Mouse (Mus musculus) B cell, adult 2 months (primary cell): ENCODE results near the gene Ephb1.

ENCODE experiments used
- DNase-seq, 2 experiments: peaks; one replicate each; pipeline ENCODE4 v3.0.0; 2022

Gene Ephb1

DNA sequence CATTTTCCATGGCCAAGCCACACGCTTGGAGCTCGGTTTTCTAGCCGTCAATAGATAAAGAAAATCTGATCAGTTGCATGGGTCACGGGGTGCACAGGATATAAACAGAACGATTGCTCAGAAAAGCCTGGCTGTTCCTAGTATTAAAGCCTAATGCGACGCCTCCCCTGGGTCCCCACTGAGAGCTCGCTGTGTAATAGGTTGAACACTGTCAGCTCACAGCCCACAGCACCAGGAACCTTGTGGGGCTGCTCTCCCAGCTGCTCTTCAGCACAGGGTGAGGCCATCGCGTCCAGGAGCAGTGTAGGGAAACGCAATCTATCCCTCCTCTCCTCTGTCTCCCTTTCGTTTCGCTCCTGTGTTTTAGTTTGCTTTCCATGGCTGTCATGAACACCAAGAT lies 50.6 kb downstream of the Ephb1 start:
- DNase-seq: no peak

DNA sequence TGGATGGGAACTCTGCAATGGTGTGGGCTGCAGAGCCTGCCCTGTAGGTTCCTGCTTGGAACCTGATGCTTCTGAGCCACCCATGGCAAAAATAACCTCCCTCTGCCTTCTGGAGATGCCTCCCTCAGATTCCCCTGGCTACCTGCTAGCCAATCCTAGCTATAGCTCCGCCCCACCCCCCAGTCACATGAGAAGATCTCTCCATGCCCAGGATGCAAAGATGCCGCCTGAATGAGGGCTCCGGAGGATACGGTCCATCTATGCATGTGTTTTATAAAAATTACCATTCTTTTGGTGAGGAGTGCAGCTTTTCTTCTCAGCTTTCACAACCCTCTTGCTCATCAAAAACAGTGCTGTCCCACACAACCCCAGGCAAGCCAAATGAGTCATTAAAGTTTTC lies 53.5 kb downstream of the Ephb1 start:
- DNase-seq: no peak

DNA sequence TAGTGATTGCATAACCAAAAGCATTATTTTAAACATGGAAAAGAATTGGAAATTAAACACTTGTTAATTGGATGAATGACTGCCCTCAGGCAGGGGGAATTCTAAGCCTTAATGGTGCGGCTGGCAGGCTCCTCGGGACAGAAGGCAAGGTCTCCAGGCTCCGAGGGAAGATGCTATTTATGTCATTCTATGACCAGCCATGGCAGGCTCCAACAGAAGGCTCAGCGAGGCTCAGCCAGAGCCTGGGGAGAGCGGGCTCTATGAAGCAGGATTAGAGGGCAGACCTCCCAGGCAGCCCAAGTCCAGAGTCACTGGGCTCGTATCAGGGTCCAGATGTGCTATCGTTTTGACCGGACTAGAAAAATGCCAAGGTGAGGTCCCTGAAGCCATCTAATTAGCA lies 55.8 kb downstream of the Ephb1 start:
- DNase-seq: no peak

DNA sequence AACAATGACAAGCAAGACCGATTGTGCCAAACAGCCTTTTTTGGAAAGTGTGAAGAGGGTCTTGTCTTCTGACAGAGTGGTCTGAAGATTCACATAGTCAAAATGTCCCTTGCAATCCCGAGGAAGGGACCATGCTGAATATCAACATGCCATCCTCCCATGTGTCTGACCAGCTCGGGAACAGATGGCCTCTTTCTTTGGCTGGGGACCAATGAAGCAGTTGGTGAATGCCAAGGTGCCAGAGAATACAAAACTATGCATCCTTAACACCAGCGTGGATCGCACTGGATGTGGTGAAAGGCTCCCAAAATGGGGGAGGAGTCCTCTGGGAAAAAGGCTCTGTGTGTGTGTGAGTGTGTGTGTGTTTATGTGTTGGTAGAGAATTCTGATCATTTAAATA lies 56.5 kb downstream of the Ephb1 start:
- DNase-seq: no peak

DNA sequence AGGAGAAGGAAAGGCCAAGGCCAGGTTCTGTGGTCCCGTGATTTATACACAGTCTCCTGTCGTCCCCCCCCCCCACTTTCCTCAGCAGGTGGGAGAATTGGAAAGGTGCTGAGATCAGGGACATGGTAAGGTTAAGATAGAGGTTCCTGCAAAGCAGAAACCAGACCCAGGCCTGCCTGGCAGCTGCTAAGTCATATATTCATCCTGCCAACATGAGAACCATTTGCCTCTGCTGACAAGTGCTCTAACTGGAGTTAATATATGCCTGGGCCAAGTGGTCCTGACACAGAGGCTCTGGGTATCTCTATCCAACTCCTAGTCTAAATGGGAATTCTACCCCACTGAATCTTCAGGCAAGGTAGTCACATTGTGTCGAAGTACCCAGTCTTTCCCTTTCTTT lies 57.3 kb downstream of the Ephb1 start:
- no peak for DNase-seq

DNA sequence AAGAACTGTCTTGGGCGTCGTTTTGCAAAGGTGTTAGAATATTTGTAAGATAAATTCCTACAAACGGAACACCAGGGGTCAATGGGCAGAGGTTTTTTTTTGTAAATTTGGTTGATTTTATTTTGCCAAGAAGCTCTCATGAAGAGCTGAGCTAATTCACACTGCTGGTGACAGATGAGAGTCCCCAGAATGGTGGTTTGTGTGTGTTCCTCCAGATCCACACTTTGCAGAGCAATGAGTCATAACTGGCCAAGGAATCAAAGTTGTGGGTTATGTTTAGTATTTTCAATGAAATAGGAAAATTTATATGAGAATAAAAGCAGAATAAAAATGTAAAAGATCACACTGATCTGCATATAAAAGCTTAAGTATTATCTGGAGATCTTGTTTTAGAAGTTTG lies 60.9 kb downstream of the Ephb1 start:
- no peak for DNase-seq

DNA sequence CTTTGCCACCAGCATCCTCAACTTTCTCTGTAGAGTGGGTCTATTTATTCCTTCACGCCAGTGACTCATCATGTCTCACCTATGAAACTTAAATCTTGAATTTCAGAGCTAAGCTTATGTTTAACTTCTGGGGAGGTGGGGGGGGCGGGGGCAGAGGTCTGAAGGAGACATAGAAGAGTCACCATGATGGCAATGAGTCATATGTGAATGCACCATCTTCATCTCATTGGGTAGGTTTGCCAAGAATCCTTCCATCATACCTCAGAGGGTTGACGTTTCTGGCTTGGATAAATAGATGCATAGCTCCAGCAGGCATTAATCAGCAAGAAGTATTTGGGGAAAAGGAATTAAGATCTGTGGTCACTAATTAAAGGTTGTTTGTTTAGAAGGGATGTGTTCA lies 63.3 kb downstream of the Ephb1 start:
- DNase-seq: no peak

DNA sequence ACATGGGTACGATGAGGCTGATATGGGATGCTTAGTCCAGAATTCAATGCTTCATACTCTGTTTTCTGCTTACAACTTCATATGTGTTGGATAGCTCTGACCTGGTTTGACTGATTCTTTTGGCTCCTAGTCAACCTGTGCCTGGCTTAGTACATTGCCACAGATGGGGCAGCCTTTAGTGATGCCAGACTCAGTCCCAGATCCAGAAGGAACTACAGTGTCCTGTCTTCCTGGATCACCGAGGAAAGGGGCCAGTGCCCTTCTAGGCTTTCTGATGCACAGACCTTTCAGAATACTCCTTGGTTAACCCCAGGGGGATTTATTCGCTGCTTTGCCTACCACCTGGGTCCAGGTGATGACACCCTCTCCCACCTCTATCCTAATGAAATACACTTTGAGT lies 66.1 kb downstream of the Ephb1 start:
- DNase-seq: no peak

DNA sequence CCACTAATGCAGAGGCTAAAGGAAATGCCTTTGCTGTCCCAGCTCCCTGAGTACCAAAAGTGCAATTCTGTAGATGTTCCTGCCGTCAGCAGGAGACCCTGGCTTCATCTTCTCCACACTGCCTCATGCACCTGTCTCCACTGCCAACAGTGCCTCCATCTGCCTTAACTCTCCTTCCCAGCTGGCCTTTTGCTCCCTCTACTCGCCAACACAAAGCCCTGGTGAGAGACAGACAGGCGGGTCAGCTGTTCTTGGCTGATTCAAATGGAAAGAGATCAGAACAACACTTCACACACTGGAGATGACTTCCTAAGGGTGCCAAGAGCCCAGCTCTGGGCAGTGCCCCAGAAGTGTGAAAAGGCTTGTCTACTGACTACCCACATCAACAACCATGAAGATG lies 78.6 kb downstream of the Ephb1 start:
- DNase-seq: no peak

DNA sequence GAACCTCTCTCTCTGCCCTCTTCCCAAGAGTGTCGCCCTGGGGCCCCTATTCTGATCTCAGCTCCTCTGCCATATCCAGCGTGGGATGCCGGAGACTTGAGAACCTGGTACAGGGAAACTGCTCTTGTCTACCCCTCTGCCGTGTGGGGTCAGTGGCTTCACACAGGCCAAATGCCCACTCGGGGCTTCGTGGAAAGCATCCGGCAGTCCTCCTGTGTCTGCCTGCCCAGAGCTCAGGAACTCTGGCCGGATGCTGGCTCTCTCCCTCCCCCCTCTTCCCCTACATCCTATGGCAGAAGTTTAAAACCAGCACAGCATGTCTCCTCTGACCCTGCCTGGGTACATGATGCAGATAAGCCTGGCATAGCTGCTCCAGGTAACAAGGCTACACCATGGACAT lies 80.5 kb downstream of the Ephb1 start:
- no peak for DNase-seq

DNA sequence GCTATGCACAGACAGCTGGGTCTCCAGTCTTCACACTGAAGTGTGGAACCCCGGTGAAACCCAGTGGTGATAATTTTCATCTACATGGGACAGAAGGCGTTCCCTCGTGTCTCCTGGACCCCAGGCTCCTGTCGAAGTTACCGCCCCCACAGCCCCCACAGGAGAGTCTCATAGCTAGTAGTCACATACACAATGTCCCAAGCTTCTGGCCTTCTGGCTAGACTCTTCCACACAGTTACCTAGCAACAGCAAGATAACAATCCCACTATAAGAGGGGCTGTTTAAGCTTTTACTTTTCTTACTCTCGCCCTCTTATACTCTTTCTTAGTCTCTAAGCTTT lies 81.1 kb downstream of the Ephb1 start:
- no peak for DNase-seq

DNA sequence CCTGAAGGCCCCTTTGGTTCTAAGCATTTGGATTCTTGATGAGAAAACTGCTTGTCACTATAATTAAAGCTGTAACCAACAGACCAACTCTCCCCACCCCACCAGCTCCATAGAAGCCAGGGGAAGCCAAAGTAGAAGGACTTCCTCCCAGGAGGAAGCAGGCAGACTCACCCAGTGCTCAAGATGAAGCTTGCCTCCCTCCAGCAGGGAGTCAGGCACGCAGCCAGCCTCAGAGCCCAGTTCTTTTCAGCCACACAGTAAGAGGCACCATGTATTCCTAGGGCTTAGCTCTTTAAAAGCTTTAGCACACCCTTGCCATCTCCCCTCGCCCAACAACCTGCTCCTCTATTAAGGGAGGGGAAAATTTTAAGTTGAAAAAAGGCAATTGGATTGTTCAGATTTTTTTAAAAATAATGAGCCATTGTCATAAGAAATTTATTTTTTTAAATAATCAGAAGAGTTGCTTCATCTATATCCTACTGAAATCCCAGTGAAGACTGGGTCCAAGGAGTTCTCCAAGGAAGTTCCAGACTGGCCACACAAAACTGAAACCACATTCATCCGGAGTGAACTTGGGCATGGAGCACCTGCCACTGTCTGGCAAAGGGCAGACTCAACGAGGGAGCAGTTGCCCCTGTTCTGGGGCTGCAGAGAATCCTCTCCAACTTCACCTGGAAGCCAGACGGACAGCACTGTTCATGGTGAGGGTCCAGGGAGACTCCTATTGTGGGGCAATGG lies 81.6 kb downstream of the Ephb1 start:
- no peak for DNase-seq

DNA sequence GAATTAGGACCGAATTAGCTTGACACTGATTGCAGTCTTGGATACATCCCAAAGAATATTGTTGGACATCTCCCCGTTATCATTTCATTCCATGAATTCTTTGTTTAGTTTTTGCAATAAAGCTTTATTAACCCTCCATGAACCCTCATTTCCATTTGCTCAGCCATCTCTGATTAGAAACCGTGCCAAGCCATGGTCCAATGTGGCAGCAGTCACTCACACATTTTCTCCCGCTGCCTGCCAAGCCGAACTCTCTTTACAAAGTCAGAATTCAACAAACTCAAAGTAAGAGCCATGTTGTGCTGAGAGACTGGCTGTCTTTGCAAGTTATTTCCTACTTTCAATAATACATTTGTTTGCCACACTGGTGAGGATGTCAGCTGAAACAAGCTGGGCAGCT lies 84.0 kb downstream of the Ephb1 start:
- no peak for DNase-seq

DNA sequence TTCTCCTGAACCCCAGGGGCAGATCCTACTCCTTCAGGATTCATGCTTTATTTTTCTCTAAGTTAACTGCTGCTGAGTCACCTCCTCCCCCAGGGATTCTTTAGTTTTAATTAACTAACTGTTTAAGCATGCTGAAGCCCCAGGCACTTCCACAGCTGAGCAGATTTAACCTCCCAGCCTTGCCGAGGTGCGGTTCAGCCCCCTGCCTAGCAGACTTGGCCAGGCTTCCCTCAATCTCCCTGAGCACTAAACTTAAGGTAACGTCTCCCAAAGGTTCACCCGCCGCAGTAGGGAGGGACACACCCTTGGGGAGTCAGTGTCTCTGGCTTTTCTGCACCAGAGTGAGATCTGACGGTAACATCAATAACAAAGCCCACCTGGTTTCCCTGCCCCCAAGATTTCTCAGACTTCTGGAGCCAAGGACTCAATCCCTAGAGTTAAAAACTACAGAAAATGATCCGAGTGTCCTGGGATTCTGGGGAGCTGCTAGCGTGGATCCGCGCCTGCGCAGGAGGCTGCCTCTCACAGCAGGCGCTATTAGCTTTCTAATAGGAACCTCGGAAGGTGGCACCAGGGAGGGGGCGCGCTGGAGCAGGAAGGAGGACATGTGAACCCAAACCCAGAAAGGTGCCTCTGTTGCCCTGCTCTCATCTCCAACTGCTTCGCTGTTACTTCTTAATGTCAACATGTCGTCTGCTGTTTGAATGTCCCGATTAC lies 87.0 kb downstream of the Ephb1 start:
- DNase-seq: no peak

DNA sequence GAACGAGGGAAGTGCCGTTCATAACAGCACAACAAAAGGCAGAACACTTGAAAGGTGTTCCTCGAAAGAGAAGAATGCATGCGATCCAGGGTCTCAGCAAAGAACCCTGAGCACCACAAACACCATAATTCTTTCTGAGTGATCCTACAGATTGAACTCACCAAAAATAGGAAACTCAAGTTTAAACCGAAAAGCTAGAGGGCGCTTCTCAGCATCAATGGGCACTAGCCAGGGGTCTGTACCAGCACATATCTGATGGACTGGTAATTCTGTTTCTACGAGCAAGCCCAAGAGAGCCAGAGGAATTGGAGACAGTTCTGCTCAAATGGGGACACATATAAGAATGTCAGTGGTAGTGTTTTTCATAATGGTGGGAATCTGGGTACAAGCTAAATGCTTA lies 90.7 kb downstream of the Ephb1 start:
- no peak for DNase-seq

DNA sequence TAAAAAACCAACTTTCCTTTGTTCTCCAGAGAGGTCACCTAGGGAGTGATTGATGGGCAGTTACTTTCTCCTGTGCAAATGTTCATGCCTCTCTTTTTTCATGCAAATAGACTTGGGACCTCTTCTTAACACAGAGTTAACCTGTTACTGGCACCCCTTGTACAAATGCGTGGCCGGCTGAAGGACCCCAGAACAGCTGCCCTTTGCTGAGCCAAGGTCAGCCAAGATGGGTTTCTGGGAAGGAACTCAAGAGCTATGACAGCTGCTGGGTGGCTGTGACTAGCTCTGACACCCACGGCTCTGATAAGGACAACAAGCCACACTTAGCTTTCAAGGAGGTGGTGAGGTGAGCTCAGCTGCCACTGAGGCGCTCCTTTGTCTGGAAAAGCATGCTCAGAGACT lies 92.4 kb downstream of the Ephb1 start:
- DNase-seq: no peak

DNA sequence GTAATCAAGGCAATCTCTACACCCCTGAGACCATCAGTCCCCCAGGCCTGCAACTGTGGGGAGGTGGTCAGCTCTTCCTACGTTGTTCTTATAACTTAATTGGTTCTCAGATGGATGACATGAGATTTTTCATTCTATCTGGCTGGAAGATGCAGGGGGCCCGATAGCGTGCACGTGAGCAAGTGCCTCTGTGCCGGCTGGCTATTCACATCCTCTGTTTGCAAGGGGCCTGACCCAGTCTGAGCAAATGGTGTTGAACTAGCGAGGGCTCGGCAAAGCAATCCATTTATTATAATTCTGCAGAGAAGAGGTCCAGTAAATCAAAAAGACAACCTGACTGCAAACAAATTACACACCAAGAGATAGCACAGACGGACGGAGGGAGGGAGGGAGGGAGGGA lies 93.0 kb downstream of the Ephb1 start:
- DNase-seq: no peak

DNA sequence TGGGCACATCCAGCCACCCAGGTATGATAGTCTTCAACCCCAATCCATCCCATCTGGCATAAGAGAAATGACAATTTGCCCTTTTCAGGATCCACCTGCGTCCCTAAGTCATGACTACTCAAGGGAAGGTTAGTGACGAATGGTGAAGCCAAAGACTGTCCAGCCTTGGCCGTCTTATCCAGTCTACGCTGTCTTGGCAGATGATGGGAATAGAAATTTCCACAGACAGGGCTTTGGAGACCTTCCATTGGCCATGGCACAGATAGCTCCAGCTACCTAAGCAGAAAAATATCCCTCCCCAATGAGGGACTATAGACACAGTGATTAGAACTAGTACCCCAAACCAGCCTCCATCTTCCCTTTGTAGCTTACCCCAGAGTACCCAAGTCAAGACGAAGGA lies 98.1 kb downstream of the Ephb1 start:
- no peak for DNase-seq

DNA sequence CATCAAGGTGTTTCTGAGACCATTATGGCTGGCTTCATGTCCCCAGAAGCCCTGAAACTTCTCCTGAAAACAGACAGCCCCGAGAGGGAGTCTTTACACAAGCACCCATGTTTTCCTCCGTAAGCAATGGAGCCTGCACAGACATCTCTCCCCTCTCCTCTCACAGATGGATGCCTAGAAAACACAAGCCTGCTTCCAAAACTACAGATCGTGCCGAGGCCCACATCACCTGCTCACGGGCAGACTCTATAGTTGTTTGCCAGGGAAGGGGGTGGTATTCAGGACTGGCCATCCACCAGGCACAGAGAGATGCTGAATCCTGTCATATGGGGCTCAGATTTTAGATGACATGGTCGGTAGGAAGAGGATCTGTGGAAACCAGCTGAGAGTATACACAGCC lies 98.7 kb downstream of the Ephb1 start:
- no peak for DNase-seq

DNA sequence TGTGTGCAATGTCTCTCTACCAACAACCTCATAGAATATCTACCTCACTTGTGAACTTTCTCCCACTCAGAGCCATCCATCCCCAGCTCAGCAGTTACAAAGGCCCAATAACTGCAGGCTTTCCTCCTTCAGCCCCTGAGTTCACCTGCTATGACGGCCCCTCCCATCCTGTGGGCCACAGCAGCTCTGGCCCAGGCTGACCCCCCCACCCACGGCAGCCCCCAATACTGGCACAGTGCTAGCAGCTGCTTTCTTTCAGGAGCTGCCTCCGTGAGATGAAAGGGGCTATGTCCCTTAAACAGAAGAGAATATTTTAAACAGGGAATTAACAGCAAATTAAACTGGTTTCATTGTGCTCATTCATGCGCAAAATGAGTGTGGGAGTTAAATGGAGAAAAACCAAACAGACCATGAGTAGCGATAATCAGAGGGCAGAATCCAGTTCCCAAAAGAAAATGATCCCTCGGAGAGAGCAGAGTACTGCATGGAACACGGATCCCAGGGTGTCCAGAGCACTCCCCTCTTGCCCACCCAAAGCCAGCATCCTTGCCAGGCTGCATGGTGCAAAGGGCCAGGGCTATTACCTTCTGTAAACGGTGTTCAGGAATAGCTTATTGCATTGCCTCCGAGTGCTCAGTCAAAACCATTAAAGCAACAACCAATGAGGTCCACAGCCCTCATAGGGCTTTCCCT lies 105.2 kb downstream of the Ephb1 start:
- no peak for DNase-seq

DNA sequence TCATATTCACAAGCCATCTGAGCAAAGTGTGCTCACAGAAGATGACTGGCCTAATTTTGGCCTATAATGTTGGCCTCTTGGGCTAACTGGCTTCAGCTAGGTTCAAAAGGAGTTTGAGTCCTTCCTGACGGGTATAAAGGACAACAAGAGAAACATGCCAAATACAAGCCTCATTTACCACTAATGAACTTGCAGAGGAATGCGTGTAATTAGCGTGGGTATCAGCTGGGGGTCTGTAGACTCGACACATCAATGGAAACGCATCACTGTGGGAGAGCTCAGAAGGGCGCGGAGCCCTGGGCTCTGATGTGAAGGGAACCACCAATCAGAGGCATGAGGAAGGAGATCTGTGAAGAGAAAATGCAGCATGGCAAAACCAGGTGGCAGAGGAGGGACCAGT lies 108.9 kb downstream of the Ephb1 start:
- DNase-seq: no peak

DNA sequence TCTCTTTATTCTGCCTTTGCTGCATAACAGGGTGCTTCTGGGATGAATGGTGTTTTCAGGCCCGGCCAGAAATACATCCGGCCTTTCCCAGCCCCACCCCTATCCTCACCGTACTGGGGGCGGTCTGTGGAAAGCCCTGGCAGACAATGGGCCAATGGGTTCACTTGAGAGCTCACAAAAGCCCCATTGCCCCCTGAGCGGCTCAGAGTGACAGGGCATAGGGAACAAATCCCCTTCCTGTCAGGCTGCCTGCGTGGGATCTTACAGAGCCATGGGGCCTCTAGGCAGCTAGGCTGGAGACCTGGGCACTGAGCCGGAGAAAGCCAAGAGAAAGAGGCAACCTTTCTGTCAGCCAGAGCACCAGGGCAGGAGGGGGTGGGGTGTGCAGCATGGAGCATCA lies 111.2 kb downstream of the Ephb1 start:
- DNase-seq: no peak

DNA sequence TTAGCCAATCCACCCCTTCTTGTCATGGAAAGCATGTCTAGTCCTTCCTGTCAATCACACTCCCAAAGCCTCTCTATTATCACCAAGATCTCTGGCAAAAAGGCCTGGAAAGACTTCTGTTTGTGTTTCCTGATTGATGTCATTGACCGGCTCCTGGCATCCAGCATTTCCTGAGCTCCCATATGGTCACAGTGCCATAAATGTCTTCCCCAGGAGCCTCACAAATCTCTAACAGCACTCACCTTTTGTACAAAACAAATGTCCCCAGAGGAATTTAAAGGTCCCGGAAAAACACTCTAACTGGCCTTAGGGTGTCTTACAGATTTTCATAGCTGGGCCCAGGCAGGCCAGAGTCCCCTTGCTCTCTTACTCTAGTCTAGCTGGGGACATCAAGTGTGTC lies 112.9 kb downstream of the Ephb1 start:
- no peak for DNase-seq

DNA sequence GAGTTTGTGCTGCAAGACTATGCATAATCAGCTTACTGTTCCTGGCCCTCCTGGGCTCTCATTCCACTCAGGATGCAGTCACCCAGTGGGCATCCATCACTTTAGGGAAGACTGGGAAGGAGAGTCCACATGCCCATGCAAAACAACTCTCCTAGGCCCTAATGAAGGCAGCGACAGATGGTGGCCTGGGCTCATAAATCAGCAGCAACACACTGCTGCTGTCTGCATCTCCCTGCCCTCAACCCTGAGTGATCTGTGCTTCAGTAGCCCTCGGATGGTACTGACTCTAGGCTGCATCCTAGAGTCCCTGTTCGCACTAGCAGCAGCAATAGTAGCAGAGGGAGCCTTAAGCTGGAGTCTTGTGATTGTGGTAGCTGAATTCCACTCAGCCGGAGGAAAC lies 114.3 kb downstream of the Ephb1 start:
- no peak for DNase-seq
